Mouse (Mus musculus) midbrain, embryonic 14.5 days (tissue): Measurements from ENCODE around the gene Rora. TPM values are rescaled to one million over a fixed set of nuclear protein-coding genes. Genes with fewer than 3 reads are reported as not detected.
A peak's percentile ranks its signal among the peaks of the same experiment; 100 is the strongest.

Source experiments
- ATAC-seq: fragments of 200-750 bp; cut with Nextera tagmentation; 2 replicates; pipeline ENCODE4 v1.8.0; 2017; ENCODE audit warnings: moderate number of reproducible peaks, moderate library complexity; ENCODE audit not compliant: low FRiP score, low TSS enrichment
- DNase-seq: peaks from one replicate; pipeline ENCODE4 v3.0.0-alpha.2; 2015
- H3K27ac ChIP-seq: fragments of 300-500 bp; sonication (generic); replicated peaks from 2 replicates; pipeline ENCODE4 v1.5.1; 2014; ENCODE audit warnings: mild to moderate bottlenecking, low read depth, low read length, moderate library complexity
- H3K27me3 ChIP-seq: fragments of 300-500 bp; sonication (generic); 2 replicates; pipeline ENCODE4 v1.6.1; 2014; ENCODE audit warnings: low read length, control low read depth, mixed read lengths; ENCODE audit not compliant: control insufficient read depth, insufficient read depth
- H3K36me3 ChIP-seq: fragments of 300-500 bp; sonication (generic); 2 replicates; pipeline ENCODE4 v1.6.1; 2014; ENCODE audit warnings: low read length, control low read depth; ENCODE audit not compliant: control insufficient read depth, insufficient read depth
- H3K4me1 ChIP-seq: fragments of 300-500 bp; sonication (generic); 2 replicates; pipeline ENCODE4 v1.6.1; 2014; ENCODE audit warnings: mild to moderate bottlenecking, antibody characterized with exemption, low read length, control low read depth; ENCODE audit not compliant: control insufficient read depth, insufficient read depth
- H3K4me2 ChIP-seq: fragments of 300-500 bp; sonication (generic); 2 replicates; pipeline ENCODE4 v1.6.1; 2014; ENCODE audit warnings: mild to moderate bottlenecking, low read length, moderate library complexity
- H3K4me3 ChIP-seq: fragments of 300-500 bp; sonication (generic); replicated peaks from 2 replicates; pipeline ENCODE4 v1.5.1; 2014; ENCODE audit warnings: low read depth, low read length
- H3K9ac ChIP-seq: fragments of 300-500 bp; sonication (generic); replicated peaks from 2 replicates; pipeline ENCODE4 v1.6.1; 2014; ENCODE audit warnings: mild to moderate bottlenecking, low read length, moderate library complexity
- H3K9me3 ChIP-seq: fragments of 300-500 bp; sonication (generic); 2 replicates; pipeline ENCODE4 v1.6.1; 2016; ENCODE audit warnings: low read length, control low read depth, mixed read lengths; ENCODE audit not compliant: control insufficient read depth
- WGBS: fragments of 180-500 bp; shearing (Covaris S2); extraction: QIAGEN DNeasy Blood & Tissue Kit; methylation state at CpG from one replicate; pipeline ENCODE4 v1.1.7; 2014; 5-methylcytosine and 5-hydroxymethylcytosine counted together
- polyA plus RNA-seq: library from polyadenylated mRNA; unstranded; fragments of >200 nt; fragmentation: Nextera tagmentation; extraction: Ambion mirVana; gene quantifications from 2 replicates; pipeline ENCODE4 v1.2.1, GENCODE M21; 2014

Gene Rora
- polyA plus RNA-seq, 1 experiment from 2014 or later: 39.1 TPM

GRCm38 (mm10) chr9:68782604-68783003 lies 129.0 kb downstream of the Rora start:
- H3K27me3 ChIP-seq: no peaks in the 10 kb centered on the region
- H3K9ac ChIP-seq: no peak overlapping the region
- no peaks in the 10 kb centered on the region for H3K4me1 ChIP-seq
- 90% methylated on average over 5 of the region's 5 CpGs for WGBS
- DNase-seq: no peak
- no peak overlapping the region for H3K4me3 ChIP-seq
- no peaks in the 10 kb centered on the region for H3K9me3 ChIP-seq
- H3K4me2 ChIP-seq: no peak overlapping the region
- H3K36me3 ChIP-seq: no peaks in the 10 kb centered on the region
- no peak overlapping the region for H3K27ac ChIP-seq
- no peak for ATAC-seq

- no peak overlapping the region for H3K4me3 ChIP-seq
- no peak overlapping the region for H3K4me2 ChIP-seq
- no peaks in the 10 kb centered on the region for H3K4me1 ChIP-seq
- 75% methylated on average over 5 of the region's 5 CpGs for WGBS
- no peaks in the 10 kb centered on the region for H3K9me3 ChIP-seq
- no peaks in the 10 kb centered on the region for H3K27me3 ChIP-seq
- ATAC-seq: no peak
- H3K36me3 ChIP-seq: no peaks in the 10 kb centered on the region
- no peak overlapping the region for H3K9ac ChIP-seq
- no peak for DNase-seq
- H3K27ac ChIP-seq: no peak overlapping the region
Measured at GRCm38 (mm10) chr9:68783246-68783645, 129.7 kb downstream of the Rora start.

GRCm38 (mm10) chr9:68786614-68787293 lies 133.2 kb downstream of the Rora start:
- Histone ChIP-seq H3K4me1 (no peaks in the 10 kb centered on the region), H3K4me3 (no peak overlapping the region), H3K4me2 (no peak overlapping the region), H3K27me3 (no peaks in the 10 kb centered on the region), H3K27ac (no peak overlapping the region), H3K36me3 (no peaks in the 10 kb centered on the region), H3K9me3 (no peaks in the 10 kb centered on the region), H3K9ac (no peak overlapping the region)
- WGBS: 90% methylated on average over 8 of the region's 8 CpGs
- no peak for ATAC-seq
- DNase-seq: no peak

GRCm38 (mm10) chr9:68787665-68788064 lies 134.1 kb downstream of the Rora start:
- no peak overlapping the region for H3K9ac ChIP-seq
- no peak overlapping the region for H3K4me2 ChIP-seq
- H3K4me1 ChIP-seq: no peaks in the 10 kb centered on the region
- whole genome bisulfite sequencing: 79% methylated on average over 2 of the region's 2 CpGs
- H3K4me3 ChIP-seq: no peak overlapping the region
- no peaks in the 10 kb centered on the region for H3K36me3 ChIP-seq
- ATAC-seq: no peak
- H3K27ac ChIP-seq: no peak overlapping the region
- H3K27me3 ChIP-seq: no peaks in the 10 kb centered on the region
- H3K9me3 ChIP-seq: no peaks in the 10 kb centered on the region
- DNase-seq: no peak

- 90% methylated on average over 4 of the region's 4 CpGs for WGBS
- DNase-seq: no peak
- ATAC-seq: no peak
- H3K36me3 ChIP-seq: no peaks in the 10 kb centered on the region
- H3K4me1 ChIP-seq: no peaks in the 10 kb centered on the region
- no peak overlapping the region for H3K4me3 ChIP-seq
- H3K27me3 ChIP-seq: no peaks in the 10 kb centered on the region
- H3K9me3 ChIP-seq: no peaks in the 10 kb centered on the region
- H3K4me2 ChIP-seq: no peak overlapping the region
- no peak overlapping the region for H3K27ac ChIP-seq
- no peak overlapping the region for H3K9ac ChIP-seq
Measured at GRCm38 (mm10) chr9:68790922-68791321, 137.3 kb downstream of the Rora start.

- no peaks in the 10 kb centered on the region for H3K4me1 ChIP-seq
- H3K4me2 ChIP-seq: no peak overlapping the region
- DNase-seq: peak; percentile 53
- no peak overlapping the region for H3K4me3 ChIP-seq
- no peaks in the 10 kb centered on the region for H3K27me3 ChIP-seq
- H3K27ac ChIP-seq: no peak overlapping the region
- no peak overlapping the region for H3K9ac ChIP-seq
- no peaks in the 10 kb centered on the region for H3K9me3 ChIP-seq
- 73% methylated on average over 16 of the region's 16 CpGs for whole genome bisulfite sequencing
- no peak for ATAC-seq
- no peaks in the 10 kb centered on the region for H3K36me3 ChIP-seq
Measured at GRCm38 (mm10) chr9:68791982-68792540, 138.5 kb downstream of the Rora start.

GRCm38 (mm10) chr9:68795314-68795713 lies 141.7 kb downstream of the Rora start:
- 86% methylated on average over 13 of the region's 13 CpGs for WGBS
- Histone ChIP-seq H3K4me3 (no peak overlapping the region), H3K27ac (no peak overlapping the region), H3K4me2 (no peak overlapping the region), H3K36me3 (no peaks in the 10 kb centered on the region), H3K9me3 (no peaks in the 10 kb centered on the region), H3K9ac (no peak overlapping the region), H3K4me1 (no peaks in the 10 kb centered on the region), H3K27me3 (no peaks in the 10 kb centered on the region)
- ATAC-seq (no peak), DNase-seq (no peak)

- Histone ChIP-seq H3K27me3 (no peaks in the 10 kb centered on the region), H3K4me3 (no peak overlapping the region), H3K9ac (no peak overlapping the region), H3K36me3 (no peaks in the 10 kb centered on the region), H3K9me3 (no peaks in the 10 kb centered on the region), H3K27ac (no peak overlapping the region), H3K4me1 (no peaks in the 10 kb centered on the region), H3K4me2 (no peak overlapping the region)
- WGBS: 76% methylated on average over 4 of the region's 4 CpGs
- DNase-seq (no peak), ATAC-seq (no peak)
Measured at GRCm38 (mm10) chr9:68798221-68798620, 144.6 kb downstream of the Rora start.

GRCm38 (mm10) chr9:68799065-68799464 lies 145.5 kb downstream of the Rora start:
- DNase-seq: no peak
- no peak for ATAC-seq
- Histone ChIP-seq H3K4me3 (no peak overlapping the region), H3K27me3 (no peaks in the 10 kb centered on the region), H3K27ac (no peak overlapping the region), H3K9me3 (no peaks in the 10 kb centered on the region), H3K4me1 (no peaks in the 10 kb centered on the region), H3K36me3 (no peaks in the 10 kb centered on the region), H3K4me2 (no peak overlapping the region), H3K9ac (no peak overlapping the region)
- 89% methylated on average over 6 of the region's 6 CpGs for WGBS
